Comparison of ENCODE assay signal across 11 mouse cellular contexts in the genomic region with DNA sequence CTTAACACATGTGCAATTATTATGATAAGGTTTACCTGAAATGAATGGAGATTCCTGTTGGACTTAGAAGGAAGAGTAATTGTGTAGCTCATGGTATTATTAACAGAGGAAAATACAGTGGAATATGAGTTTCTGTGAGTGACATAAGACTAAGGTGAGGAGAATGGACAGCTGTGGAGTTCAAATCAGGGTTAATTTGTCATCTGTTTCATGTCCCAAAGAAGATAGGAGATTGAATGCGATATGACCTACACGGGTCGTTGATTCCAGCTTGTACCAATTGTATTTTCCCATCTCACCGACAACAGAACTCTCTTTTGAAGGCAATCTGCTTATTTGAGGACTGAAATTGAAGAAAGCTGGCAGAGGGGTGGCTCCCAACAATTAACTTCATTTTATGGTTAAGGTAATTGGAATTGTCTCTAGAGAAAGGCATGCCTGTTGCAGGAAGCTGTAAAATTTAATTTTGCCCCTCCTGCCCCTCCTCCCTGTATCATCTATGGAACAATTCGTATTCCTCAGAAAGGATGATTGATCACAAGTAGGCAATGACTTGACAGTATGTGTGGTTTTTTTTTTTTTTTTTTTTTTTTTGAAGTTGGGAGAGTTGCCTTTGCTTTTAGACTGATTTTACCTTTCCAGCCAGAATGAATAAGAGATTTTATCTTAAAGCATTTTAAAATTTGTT.
"Had no signal": no experiment of that assay in that cellular context is flagged by ENCODE, and none has a peak within 500 bp of the region (broad histone marks: within the 10 kb centered on the region; RNA-seq: fewer than 3 reads in every experiment).

No protein-coding gene starts in this region.

- DNase-seq: kidney, postnatal 14 days; layer of hippocampus, postnatal 36 days; lung, embryonic 14.5 days; lung, postnatal 10 days; lung, postnatal 4 days; thymus, postnatal 4 days had no signal

- H3K4me3 ChIP-seq: limb, embryonic 15.5 days; liver, embryonic 12.5 days; midbrain, embryonic 12.5 days; myocyte had no signal

- H3K36me3 ChIP-seq: limb, embryonic 15.5 days; liver, embryonic 12.5 days; midbrain, embryonic 12.5 days had no signal

- H3K9ac ChIP-seq: limb, embryonic 15.5 days; liver, embryonic 12.5 days; lung, embryonic 14.5 days; midbrain, embryonic 12.5 days had no signal

- H3K4me2 ChIP-seq: limb, embryonic 15.5 days; liver, embryonic 12.5 days; lung, embryonic 14.5 days; midbrain, embryonic 12.5 days had no signal

- H3K27me3 ChIP-seq: limb, embryonic 15.5 days; liver, embryonic 12.5 days; midbrain, embryonic 12.5 days had no signal

- H3K27ac ChIP-seq: limb, embryonic 15.5 days; liver, embryonic 12.5 days; midbrain, embryonic 12.5 days; stomach, postnatal 0 days had no signal

- ATAC-seq: liver, embryonic 12.5 days had no signal

- H3K4me1 ChIP-seq: limb, embryonic 15.5 days; liver, embryonic 12.5 days had no signal

- H3K9me3 ChIP-seq: limb, embryonic 15.5 days; liver, embryonic 12.5 days; midbrain, embryonic 12.5 days had no signal
